Mouse (Mus musculus) midbrain, embryonic 16.5 days (tissue): ENCODE results near the gene Actr6. TPM values are rescaled to one million over a fixed set of nuclear protein-coding genes. Genes with fewer than 3 reads are reported as not detected.

Experiments used
- ATAC-seq: fragments of 200-750 bp; cut with Nextera tagmentation; 2 replicates; pipeline ENCODE4 v1.8.0; 2017; ENCODE audit warnings: moderate TSS enrichment
- H3K27ac ChIP-seq: fragments of 300-500 bp; sonication (generic); 2 replicates; pipeline ENCODE4 v1.5.1; 2014; ENCODE audit warnings: mild to moderate bottlenecking, low read length, mixed read lengths
- H3K27me3 ChIP-seq: fragments of 300-500 bp; sonication (generic); 2 replicates; pipeline ENCODE4 v1.6.1; 2014; ENCODE audit warnings: low read depth, low read length, mixed read lengths; ENCODE audit not compliant: control insufficient read depth, insufficient read depth
- H3K36me3 ChIP-seq: fragments of 300-500 bp; sonication (generic); 2 replicates; pipeline ENCODE4 v1.6.1; 2014; ENCODE audit warnings: mild to moderate bottlenecking, low read length, moderate library complexity, mixed read lengths; ENCODE audit not compliant: control insufficient read depth, insufficient read depth
- H3K4me1 ChIP-seq: fragments of 300-500 bp; sonication (generic); 2 replicates; pipeline ENCODE4 v1.6.1; 2014; ENCODE audit warnings: mild to moderate bottlenecking, low read length, mixed read lengths; ENCODE audit not compliant: control insufficient read depth, insufficient read depth
- H3K4me2 ChIP-seq: fragments of 300-500 bp; sonication (generic); 2 replicates; pipeline ENCODE4 v1.6.1; 2014; ENCODE audit warnings: mild to moderate bottlenecking, low read length, mixed read lengths
- H3K4me3 ChIP-seq: fragments of 300-500 bp; sonication (generic); 2 replicates; pipeline ENCODE4 v1.5.1; 2014; ENCODE audit warnings: low read depth, mild to moderate bottlenecking, low read length, moderate library complexity, mixed read lengths
- H3K9ac ChIP-seq: fragments of 300-500 bp; sonication (generic); 2 replicates; pipeline ENCODE4 v1.6.1; 2014; ENCODE audit warnings: low read depth, low read length, mixed read lengths
- H3K9me3 ChIP-seq: fragments of 300-500 bp; sonication (generic); replicated peaks from 2 replicates; pipeline ENCODE4 v1.6.1; 2014; ENCODE audit warnings: mild to moderate bottlenecking, low read length, mixed read lengths; ENCODE audit not compliant: control insufficient read depth, poor library complexity, severe bottlenecking
- WGBS: fragments of 180-500 bp; shearing (Covaris S2); extraction: QIAGEN DNeasy Blood & Tissue Kit; methylation state at CpG from one replicate; pipeline ENCODE4 v1.1.7; 2014; 5-methylcytosine and 5-hydroxymethylcytosine counted together
- polyA plus RNA-seq: library from polyadenylated mRNA; unstranded; fragments of >200 nt; fragmentation: Nextera tagmentation; extraction: Ambion mirVana; gene quantifications from 2 replicates; pipeline ENCODE4 v1.2.1, GENCODE M21; 2015

The Actr6 gene
- polyA plus RNA-seq, 1 experiment from 2014 or later, result 55.3 TPM

- no peak overlapping the region for H3K27ac ChIP-seq
- H3K27me3 ChIP-seq, result no peaks in the 10 kb centered on the region
- WGBS, result 98% methylated on average over 4 of the region's 4 CpGs
- no peaks in the 10 kb centered on the region for H3K36me3 ChIP-seq
- H3K4me2 ChIP-seq, result no peak overlapping the region
- no peak overlapping the region for H3K4me3 ChIP-seq
- no peak for ATAC-seq
- H3K9ac ChIP-seq, result no peak overlapping the region
- peaks cover 8% of the 10 kb centered on the region for H3K4me1 ChIP-seq
- no peaks in the 10 kb centered on the region for H3K9me3 ChIP-seq
Observed at GRCm38 (mm10) chr10:89743266-89743665, 11.2 kb upstream of the Actr6 start.

GRCm38 (mm10) chr10:89740995-89741394 lies 8.9 kb upstream of the Actr6 start:
- Histone ChIP-seq H3K36me3 (no peaks in the 10 kb centered on the region), H3K4me2 (no peak overlapping the region), H3K4me3 (no peak overlapping the region), H3K9ac (no peak overlapping the region), H3K27ac (no peak overlapping the region), H3K9me3 (no peaks in the 10 kb centered on the region), H3K4me1 (no peaks in the 10 kb centered on the region), H3K27me3 (no peaks in the 10 kb centered on the region)
- 80% methylated on average over 6 of the region's 6 CpGs for WGBS
- ATAC-seq, result no peak

GRCm38 (mm10) chr10:89739703-89740102 lies 7.6 kb upstream of the Actr6 start:
- H3K27me3 ChIP-seq, result no peaks in the 10 kb centered on the region

GRCm38 (mm10) chr10:89738395-89738794 lies 6.3 kb upstream of the Actr6 start:
- H3K27ac ChIP-seq, result no peak overlapping the region
- H3K9ac ChIP-seq, result no peak overlapping the region
- no peaks in the 10 kb centered on the region for H3K4me1 ChIP-seq
- H3K9me3 ChIP-seq, result no peaks in the 10 kb centered on the region
- H3K27me3 ChIP-seq, result no peaks in the 10 kb centered on the region; the same call in 1 of the 2 replicates
- no peak for ATAC-seq
- WGBS, result 92% methylated on average over 9 of the region's 9 CpGs
- no peak overlapping the region for H3K4me3 ChIP-seq
- H3K36me3 ChIP-seq, result no peaks in the 10 kb centered on the region
- no peak overlapping the region for H3K4me2 ChIP-seq

More at GRCm38 (mm10) chr10:89739703-89740102, 7.6 kb upstream of the Actr6 start:
- H3K27ac ChIP-seq, result no peak overlapping the region
- H3K4me3 ChIP-seq, result no peak overlapping the region
- H3K9ac ChIP-seq, result no peak overlapping the region
- WGBS, result 58% methylated on average over 7 of the region's 7 CpGs
- no peak for ATAC-seq
- no peak overlapping the region for H3K4me2 ChIP-seq
- no peaks in the 10 kb centered on the region for H3K4me1 ChIP-seq
- no peaks in the 10 kb centered on the region for H3K36me3 ChIP-seq
- H3K9me3 ChIP-seq, result no peaks in the 10 kb centered on the region

GRCm38 (mm10) chr10:89737887-89738286 lies 5.8 kb upstream of the Actr6 start:
- 94% methylated on average over 3 of the region's 3 CpGs for WGBS
- H3K27ac ChIP-seq, result no peak overlapping the region

GRCm38 (mm10) chr10:89737092-89737491 lies 5.0 kb upstream of the Actr6 start:
- H3K4me1 ChIP-seq, result peaks cover 4% of the 10 kb centered on the region
- WGBS, result 45% methylated on average over 5 of the region's 5 CpGs
- no peak overlapping the region for H3K27ac ChIP-seq
- H3K27me3 ChIP-seq, result no peaks in the 10 kb centered on the region; the same call in 1 of the 2 replicates
- no peak overlapping the region for H3K4me3 ChIP-seq
- ATAC-seq, result no peak
- H3K36me3 ChIP-seq, result no peaks in the 10 kb centered on the region
- no peak overlapping the region for H3K9ac ChIP-seq
- no peak overlapping the region for H3K4me2 ChIP-seq
- no peaks in the 10 kb centered on the region for H3K9me3 ChIP-seq

More at GRCm38 (mm10) chr10:89737887-89738286, 5.8 kb upstream of the Actr6 start:
- Histone ChIP-seq H3K36me3 (no peaks in the 10 kb centered on the region), H3K27me3 (no peaks in the 10 kb centered on the region; the same call in 1 of the 2 replicates), H3K4me1 (peaks cover under 1% of the 10 kb centered on the region), H3K9ac (no peak overlapping the region), H3K9me3 (no peaks in the 10 kb centered on the region), H3K4me2 (no peak overlapping the region), H3K4me3 (no peak overlapping the region)
- ATAC-seq, result no peak

- Histone ChIP-seq H3K4me1 (peaks cover 17% of the 10 kb centered on the region), H3K36me3 (0 out of 2 replicates have a peak, but pooled peaks cover 2% of the 10 kb centered on the region), H3K27ac (peak overlapping the region; percentile 83; the same call in 1 of the 2 replicates), H3K9me3 (no peaks in the 10 kb centered on the region), H3K27me3 (no peaks in the 10 kb centered on the region; the same call in 1 of the 2 replicates), H3K9ac (peak overlapping the region; percentile 71), H3K4me3 (peak overlapping the region; percentile 62), H3K4me2 (peak overlapping the region; percentile 62)
- 9% methylated on average over 5 of the region's 5 CpGs for WGBS
- ATAC-seq, result 0 out of 2 replicates have a peak, but pooled peaks have one; percentile 40
Observed at GRCm38 (mm10) chr10:89731341-89731740, 754 bp downstream of the Actr6 start.

- Histone ChIP-seq H3K9ac (no peak overlapping the region), H3K9me3 (no peaks in the 10 kb centered on the region), H3K4me2 (no peak overlapping the region), H3K27ac (no peak overlapping the region), H3K27me3 (no peaks in the 10 kb centered on the region; the same call in 1 of the 2 replicates), H3K36me3 (peaks cover 2% of the 10 kb centered on the region; the same call in 1 of the 2 replicates), H3K4me3 (no peak overlapping the region), H3K4me1 (peaks cover 17% of the 10 kb centered on the region)
- 89% methylated on average over 6 of the region's 6 CpGs for WGBS
- ATAC-seq, result no peak
Observed at GRCm38 (mm10) chr10:89730386-89730785, 1.7 kb downstream of the Actr6 start.

- WGBS, result 93% methylated on average over 14 of the region's 14 CpGs
- no peak overlapping the region for H3K4me3 ChIP-seq
- no peak overlapping the region for H3K27ac ChIP-seq
- no peaks in the 10 kb centered on the region for H3K9me3 ChIP-seq
- H3K36me3 ChIP-seq, result peaks cover 11% of the 10 kb centered on the region
- no peaks in the 10 kb centered on the region for H3K27me3 ChIP-seq
- no peaks in the 10 kb centered on the region for H3K4me1 ChIP-seq
- ATAC-seq, result no peak
- no peak overlapping the region for H3K9ac ChIP-seq
- H3K4me2 ChIP-seq, result no peak overlapping the region
Observed at GRCm38 (mm10) chr10:89722247-89723195, 9.6 kb downstream of the Actr6 start.
